Mouse (Mus musculus): ENCODE data around the gene Parva. TPM values are rescaled to one million over a fixed set of nuclear protein-coding genes. Genes with fewer than 3 reads are reported as not detected.

The Parva gene
- polyA plus RNA-seq, 1 experiment from 2014 or later, result 21.1 TPM

GRCm38 (mm10) chr7:112510336-112511048, 83.2 kb downstream of the Parva start:
- no peaks in the 10 kb centered on the region for H3K27me3 ChIP-seq (replicated peaks; ENCODE audit: control insufficient read depth, insufficient read depth, low read length)
- WGBS, result 26% methylated on average over 10 of the region's 10 CpGs
- no peak overlapping the region for H3K4me2 ChIP-seq (ENCODE audit: low read length)
- no peak overlapping the region for H3K27ac ChIP-seq (ENCODE audit: low read length)
- no peak overlapping the region for H3K9ac ChIP-seq (replicated peaks; ENCODE audit: low read depth, low read length)
- H3K36me3 ChIP-seq (ENCODE audit: control insufficient read depth, insufficient read depth), result no peaks in the 10 kb centered on the region
- H3K4me1 ChIP-seq (replicated peaks; ENCODE audit: control insufficient read depth, insufficient read depth, low read length), result peaks cover 6% of the 10 kb centered on the region
- H3K4me3 ChIP-seq (replicated peaks; ENCODE audit: low read length), result no peak overlapping the region
- ATAC-seq, result no peak
- no peaks in the 10 kb centered on the region for H3K9me3 ChIP-seq (ENCODE audit: control insufficient read depth, low read length)

- Histone ChIP-seq H3K36me3 (ENCODE audit: control insufficient read depth, insufficient read depth) (no peaks in the 10 kb centered on the region), H3K27me3 (replicated peaks; ENCODE audit: control insufficient read depth, insufficient read depth, low read length) (no peaks in the 10 kb centered on the region), H3K4me1 (replicated peaks; ENCODE audit: control insufficient read depth, insufficient read depth, low read length) (peaks cover 6% of the 10 kb centered on the region), H3K27ac (ENCODE audit: low read length) (no peak overlapping the region), H3K4me2 (ENCODE audit: low read length) (no peak overlapping the region), H3K9ac (replicated peaks; ENCODE audit: low read depth, low read length) (no peak overlapping the region), H3K4me3 (replicated peaks; ENCODE audit: low read length) (no peak overlapping the region), H3K9me3 (ENCODE audit: control insufficient read depth, low read length) (no peaks in the 10 kb centered on the region)
- WGBS, result 82% methylated on average over 8 of the region's 8 CpGs
- no peak for ATAC-seq
Observed at GRCm38 (mm10) chr7:112511309-112511708, 84.0 kb downstream of the Parva start.

- Histone ChIP-seq H3K4me3 (replicated peaks; ENCODE audit: low read length) (no peak overlapping the region), H3K4me2 (ENCODE audit: low read length) (no peak overlapping the region), H3K36me3 (ENCODE audit: control insufficient read depth, insufficient read depth) (no peaks in the 10 kb centered on the region), H3K27me3 (replicated peaks; ENCODE audit: control insufficient read depth, insufficient read depth, low read length) (no peaks in the 10 kb centered on the region), H3K9ac (replicated peaks; ENCODE audit: low read depth, low read length) (no peak overlapping the region), H3K9me3 (ENCODE audit: control insufficient read depth, low read length) (no peaks in the 10 kb centered on the region), H3K27ac (ENCODE audit: low read length) (no peak overlapping the region), H3K4me1 (replicated peaks; ENCODE audit: control insufficient read depth, insufficient read depth, low read length) (peaks cover 6% of the 10 kb centered on the region)
- 29% methylated on average over 3 of the region's 3 CpGs for WGBS
- no peak for ATAC-seq
Observed at GRCm38 (mm10) chr7:112512257-112512656, 85.0 kb downstream of the Parva start.

GRCm38 (mm10) chr7:112512895-112513294, 85.6 kb downstream of the Parva start:
- Histone ChIP-seq H3K9ac (replicated peaks; ENCODE audit: low read depth, low read length) (no peak overlapping the region), H3K4me1 (replicated peaks; ENCODE audit: control insufficient read depth, insufficient read depth, low read length) (peaks cover 6% of the 10 kb centered on the region), H3K9me3 (ENCODE audit: control insufficient read depth, low read length) (no peaks in the 10 kb centered on the region), H3K27me3 (replicated peaks; ENCODE audit: control insufficient read depth, insufficient read depth, low read length) (no peaks in the 10 kb centered on the region), H3K36me3 (ENCODE audit: control insufficient read depth, insufficient read depth) (no peaks in the 10 kb centered on the region), H3K4me2 (ENCODE audit: low read length) (no peak overlapping the region), H3K4me3 (replicated peaks; ENCODE audit: low read length) (no peak overlapping the region), H3K27ac (ENCODE audit: low read length) (no peak overlapping the region)
- ATAC-seq, result no peak
- 64% methylated on average over 1 of the region's 1 CpGs for WGBS

GRCm38 (mm10) chr7:112514636-112515193, 87.4 kb downstream of the Parva start:
- H3K27ac ChIP-seq (ENCODE audit: low read length), result no peak overlapping the region
- no peak overlapping the region for H3K4me2 ChIP-seq (ENCODE audit: low read length)
- no peaks in the 10 kb centered on the region for H3K9me3 ChIP-seq (ENCODE audit: control insufficient read depth, low read length)
- no peaks in the 10 kb centered on the region for H3K27me3 ChIP-seq (replicated peaks; ENCODE audit: control insufficient read depth, insufficient read depth, low read length)
- H3K36me3 ChIP-seq (ENCODE audit: control insufficient read depth, insufficient read depth), result no peaks in the 10 kb centered on the region
- whole genome bisulfite sequencing, result 95% methylated on average over 8 of the region's 8 CpGs
- peaks cover 6% of the 10 kb centered on the region for H3K4me1 ChIP-seq (replicated peaks; ENCODE audit: control insufficient read depth, insufficient read depth, low read length)
- ATAC-seq, result no peak
- no peak overlapping the region for H3K9ac ChIP-seq (replicated peaks; ENCODE audit: low read depth, low read length)
- no peak overlapping the region for H3K4me3 ChIP-seq (replicated peaks; ENCODE audit: low read length)

GRCm38 (mm10) chr7:112525465-112525864, 98.2 kb downstream of the Parva start:
- no peaks in the 10 kb centered on the region for H3K27me3 ChIP-seq (replicated peaks; ENCODE audit: control insufficient read depth, insufficient read depth, low read length)
- no peaks in the 10 kb centered on the region for H3K36me3 ChIP-seq (ENCODE audit: control insufficient read depth, insufficient read depth)
- no peak overlapping the region for H3K9ac ChIP-seq (replicated peaks; ENCODE audit: low read depth, low read length)
- WGBS, result 84% methylated on average over 6 of the region's 6 CpGs
- no peak overlapping the region for H3K4me3 ChIP-seq (replicated peaks; ENCODE audit: low read length)
- H3K4me2 ChIP-seq (ENCODE audit: low read length), result no peak overlapping the region
- ATAC-seq, result no peak
- peaks cover 7% of the 10 kb centered on the region; the same call in 1 of the 2 replicates for H3K4me1 ChIP-seq (replicated peaks; ENCODE audit: control insufficient read depth, insufficient read depth, low read length)
- H3K27ac ChIP-seq (ENCODE audit: low read length), result no peak overlapping the region
- H3K9me3 ChIP-seq (ENCODE audit: control insufficient read depth, low read length), result no peaks in the 10 kb centered on the region

GRCm38 (mm10) chr7:112526226-112526625, 98.9 kb downstream of the Parva start:
- Histone ChIP-seq H3K4me2 (ENCODE audit: low read length) (no peak overlapping the region), H3K27ac (ENCODE audit: low read length) (no peak overlapping the region), H3K4me1 (replicated peaks; ENCODE audit: control insufficient read depth, insufficient read depth, low read length) (peaks cover 7% of the 10 kb centered on the region; the same call in 1 of the 2 replicates), H3K9me3 (ENCODE audit: control insufficient read depth, low read length) (no peaks in the 10 kb centered on the region), H3K27me3 (replicated peaks; ENCODE audit: control insufficient read depth, insufficient read depth, low read length) (no peaks in the 10 kb centered on the region), H3K36me3 (ENCODE audit: control insufficient read depth, insufficient read depth) (no peaks in the 10 kb centered on the region), H3K9ac (replicated peaks; ENCODE audit: low read depth, low read length) (no peak overlapping the region), H3K4me3 (replicated peaks; ENCODE audit: low read length) (no peak overlapping the region)
- no peak for ATAC-seq
- whole genome bisulfite sequencing, result 61% methylated on average over 10 of the region's 10 CpGs

- Histone ChIP-seq H3K27ac (ENCODE audit: low read length) (no peak overlapping the region), H3K36me3 (ENCODE audit: control insufficient read depth, insufficient read depth) (no peaks in the 10 kb centered on the region), H3K4me2 (ENCODE audit: low read length) (no peak overlapping the region), H3K4me3 (replicated peaks; ENCODE audit: low read length) (no peak overlapping the region), H3K27me3 (replicated peaks; ENCODE audit: control insufficient read depth, insufficient read depth, low read length) (no peaks in the 10 kb centered on the region), H3K9ac (replicated peaks; ENCODE audit: low read depth, low read length) (no peak overlapping the region), H3K9me3 (ENCODE audit: control insufficient read depth, low read length) (no peaks in the 10 kb centered on the region), H3K4me1 (replicated peaks; ENCODE audit: control insufficient read depth, insufficient read depth, low read length) (peaks cover 7% of the 10 kb centered on the region; the same call in 1 of the 2 replicates)
- WGBS, result 89% methylated on average over 4 of the region's 4 CpGs
- ATAC-seq, result no peak
Observed at GRCm38 (mm10) chr7:112527230-112527629, 99.9 kb downstream of the Parva start.

- Histone ChIP-seq H3K27me3 (replicated peaks; ENCODE audit: control insufficient read depth, insufficient read depth, low read length) (no peaks in the 10 kb centered on the region), H3K4me1 (replicated peaks; ENCODE audit: control insufficient read depth, insufficient read depth, low read length) (peaks cover 7% of the 10 kb centered on the region; the same call in 1 of the 2 replicates), H3K4me2 (ENCODE audit: low read length) (no peak overlapping the region), H3K9me3 (ENCODE audit: control insufficient read depth, low read length) (no peaks in the 10 kb centered on the region), H3K9ac (replicated peaks; ENCODE audit: low read depth, low read length) (no peak overlapping the region), H3K27ac (ENCODE audit: low read length) (no peak overlapping the region), H3K4me3 (replicated peaks; ENCODE audit: low read length) (no peak overlapping the region), H3K36me3 (ENCODE audit: control insufficient read depth, insufficient read depth) (no peaks in the 10 kb centered on the region)
- no peak for ATAC-seq
- WGBS, result 94% methylated on average over 1 of the region's 1 CpGs
Observed at GRCm38 (mm10) chr7:112528059-112528458, 100.8 kb downstream of the Parva start.
